Mouse (Mus musculus): ENCODE measurements at regions not wholly inside any gene's neighbourhood (a gene's known extent, or its start where the extent isn't known, plus 50 kb on each side); places are given as distances from the start of the nearest gene placed in this dataset.

GRCm38 (mm10) chr16:21274012-21274528 lies 69.5 kb downstream of the Ephb3 start:
- no peaks in the 10 kb centered on the region for H3K36me3 ChIP-seq (replicated peaks in 1 of 2; ENCODE audit: control insufficient read depth in 1 of 2, insufficient read depth in 1 of 2, low read length in 1 of 2)
- peak; percentile 32; the same call in 1 of the 2 replicates for TF ChIP-seq IRF4 (IDR thresholded peaks at IDR 0.05; ENCODE audit: low read depth, low read length)
- no peak for TF ChIP-seq MAFK (IDR thresholded peaks at IDR 0.05; ENCODE audit: insufficient replicate concordance, low read length)
- H3K4me2 ChIP-seq (ENCODE audit: insufficient read depth, low read depth, poor library complexity, severe bottlenecking) = no peak overlapping the region
- in situ Hi-C loops (cut with MboI; ENCODE audit: low pct_ligation_motif_present, low pct_unique_long_range_greater_than_20kb, low sequenced_read_pairs) = no loop called here
- dilution Hi-C loops (cut with MboI; ENCODE audit: extremely low pct_ligation_motif_present, extremely low pct_unique_long_range_greater_than_20kb, low sequenced_read_pairs) = no loop called here
- no peak overlapping the region for H3K27ac ChIP-seq (ENCODE audit: insufficient read depth, low read depth)
- H3K4me1 ChIP-seq (ENCODE audit: control insufficient read depth in 1 of 2, insufficient read depth in 2 of 2) = peaks cover 31 to 46% of the 10 kb centered on the region in 2 experiments
- H3K79me2 ChIP-seq (replicated peaks; ENCODE audit: control insufficient read depth, extremely low read depth, insufficient read depth, poor library complexity, severe bottlenecking) = no peaks in the 10 kb centered on the region
- H3K9ac ChIP-seq (ENCODE audit: insufficient read depth, low read depth) = no peak overlapping the region
- peaks cover 8% of the 10 kb centered on the region for H3K9me3 ChIP-seq (replicated peaks; ENCODE audit: low read length)
- no peak for DNase-seq (ENCODE audit: extremely low read depth)
- H3K27me3 ChIP-seq (replicated peaks) = no peaks in the 10 kb centered on the region
- no peak overlapping the region for H3K4me3 ChIP-seq (replicated peaks in 1 of 3; ENCODE audit: low read depth in 2 of 3, low read length in 2 of 3, poor library complexity in 1 of 3)

DNA sequence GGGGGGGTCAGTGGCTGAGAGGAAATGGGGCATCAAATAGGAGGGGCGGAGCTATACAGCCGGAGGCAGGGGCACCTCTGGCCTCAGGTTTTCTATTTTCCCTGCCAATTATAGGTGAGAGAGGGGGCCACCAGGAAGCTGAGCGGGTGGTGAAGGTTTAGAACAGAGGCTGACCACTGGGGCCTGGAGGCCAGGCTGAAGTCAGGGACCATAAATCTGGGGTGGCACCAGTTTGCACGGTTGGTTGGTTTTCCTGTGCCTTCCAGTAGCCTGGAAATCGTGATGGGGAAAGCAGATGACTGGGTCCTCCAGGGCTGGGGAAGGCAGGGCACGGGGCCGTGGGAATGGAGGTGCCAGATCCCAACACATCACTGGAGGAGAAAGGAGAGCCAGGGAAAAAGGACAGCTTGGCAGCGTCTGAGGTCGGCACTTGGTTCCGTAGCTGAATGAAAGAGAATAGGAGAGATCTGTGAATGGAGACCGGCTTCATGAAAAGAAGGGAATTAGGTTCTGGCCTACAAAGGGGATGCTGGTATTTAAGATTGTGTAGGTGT lies 73.3 kb downstream of the Ephb3 start:
- peaks cover 8% of the 10 kb centered on the region for H3K9me3 ChIP-seq (replicated peaks; ENCODE audit: low read length)
- dilution Hi-C loops (cut with MboI; ENCODE audit: extremely low pct_ligation_motif_present, extremely low pct_unique_long_range_greater_than_20kb, low sequenced_read_pairs) = no loop called here

GRCm38 (mm10) chr16:21278387-21278786 lies 73.8 kb downstream of the Ephb3 start:
- DNase-seq (ENCODE audit: extremely low read depth) = no peak
- in situ Hi-C loops (cut with MboI; ENCODE audit: low pct_ligation_motif_present, low pct_unique_long_range_greater_than_20kb, low sequenced_read_pairs) = no loop called here

More for the DNA sequence above, 73.3 kb downstream of the Ephb3 start:
- H3K4me3 ChIP-seq (replicated peaks in 1 of 3; ENCODE audit: low read depth in 2 of 3, low read length in 2 of 3, poor library complexity in 1 of 3) = no peak overlapping the region
- H3K36me3 ChIP-seq (replicated peaks in 1 of 2; ENCODE audit: control insufficient read depth in 1 of 2, insufficient read depth in 1 of 2, low read length in 1 of 2) = no peaks in the 10 kb centered on the region
- DNase-seq (ENCODE audit: extremely low read depth) = no peak
- H3K4me2 ChIP-seq (ENCODE audit: insufficient read depth, low read depth, poor library complexity, severe bottlenecking) = no peak overlapping the region
- TF ChIP-seq MYC (IDR thresholded peaks at IDR 0.05; ENCODE audit: low read depth, low read length) (no peak), POLR2A (IDR thresholded peaks at IDR 0.05; ENCODE audit: low read depth, low read length) (no peak), ZMIZ1 (IDR thresholded peaks at IDR 0.05; ENCODE audit: low read depth, low read length) (no peak), ZNF384 (IDR thresholded peaks at IDR 0.05; ENCODE audit: low read depth, low read length) (no peak), NRF1 (IDR thresholded peaks at IDR 0.05; ENCODE audit: low read depth, low read length) (no peak), CHD2 (IDR thresholded peaks at IDR 0.05; ENCODE audit: low read length) (no peak), MEF2A (IDR thresholded peaks at IDR 0.05; ENCODE audit: borderline replicate concordance, low read depth, low read length) (no peak), RCOR1 (conservative IDR thresholded peaks at IDR 0.05; ENCODE audit: low read depth, low read length) (no peak), SMC3 (IDR thresholded peaks at IDR 0.05; ENCODE audit: low read depth, low read length) (no peak), KAT2A (IDR thresholded peaks at IDR 0.05; ENCODE audit: insufficient replicate concordance, low read length) (no peak), TCF12 (IDR thresholded peaks at IDR 0.05; ENCODE audit: low read depth, low read length) (no peak), MAZ (IDR thresholded peaks at IDR 0.05; ENCODE audit: low read depth, low read length) (no peak), PAX5 (IDR thresholded peaks at IDR 0.05; ENCODE audit: low read length) (no peak), JUN (IDR thresholded peaks at IDR 0.05; ENCODE audit: insufficient read depth, low read depth, low read length) (no peak), JUND (conservative IDR thresholded peaks at IDR 0.05; ENCODE audit: low read depth, low read length) (no peak)
- H3K79me2 ChIP-seq (replicated peaks; ENCODE audit: control insufficient read depth, extremely low read depth, insufficient read depth, poor library complexity, severe bottlenecking) = no peaks in the 10 kb centered on the region
- H3K4me1 ChIP-seq (ENCODE audit: control insufficient read depth in 1 of 2, insufficient read depth in 2 of 2) = peaks cover 33 to 62% of the 10 kb centered on the region in 2 experiments
- in situ Hi-C loops (cut with MboI; ENCODE audit: low pct_ligation_motif_present, low pct_unique_long_range_greater_than_20kb, low sequenced_read_pairs) = no loop called here
- H3K9ac ChIP-seq (ENCODE audit: insufficient read depth, low read depth) = no peak overlapping the region
- no peaks in the 10 kb centered on the region for H3K27me3 ChIP-seq (replicated peaks)
- no peak overlapping the region for H3K27ac ChIP-seq (ENCODE audit: insufficient read depth, low read depth)

More at GRCm38 (mm10) chr16:21278387-21278786, 73.8 kb downstream of the Ephb3 start:
- dilution Hi-C loops (cut with MboI; ENCODE audit: extremely low pct_ligation_motif_present, extremely low pct_unique_long_range_greater_than_20kb, low sequenced_read_pairs) = no loop called here
- Histone ChIP-seq H3K36me3 (replicated peaks in 1 of 2; ENCODE audit: control insufficient read depth in 1 of 2, insufficient read depth in 1 of 2, low read length in 1 of 2) (no peaks in the 10 kb centered on the region), H3K9me3 (replicated peaks; ENCODE audit: low read length) (peaks cover 8% of the 10 kb centered on the region), H3K27ac (ENCODE audit: insufficient read depth, low read depth) (no peak overlapping the region), H3K79me2 (replicated peaks; ENCODE audit: control insufficient read depth, extremely low read depth, insufficient read depth, poor library complexity, severe bottlenecking) (no peaks in the 10 kb centered on the region), H3K4me2 (ENCODE audit: insufficient read depth, low read depth, poor library complexity, severe bottlenecking) (no peak overlapping the region), H3K4me1 (ENCODE audit: control insufficient read depth in 1 of 2, insufficient read depth in 2 of 2) (peaks cover 28 to 62% of the 10 kb centered on the region in 2 experiments), H3K9ac (ENCODE audit: insufficient read depth, low read depth) (no peak overlapping the region), H3K27me3 (replicated peaks) (no peaks in the 10 kb centered on the region), H3K4me3 (replicated peaks in 1 of 3; ENCODE audit: low read depth in 2 of 3, low read length in 2 of 3, poor library complexity in 1 of 3) (no peak overlapping the region)
- peak in 1 of 2 experiments; percentile 28; a peak in 2 of 4 replicates for TF ChIP-seq CTCF (conservative IDR thresholded peaks at IDR 0.05 in 1 of 2, IDR thresholded peaks at IDR 0.05 in 1 of 2; ENCODE audit: low read depth in 2 of 2, low read length in 2 of 2)
- no peak for TF ChIP-seq USF1 (IDR thresholded peaks at IDR 0.05; ENCODE audit: low read depth, low read length)

All from CH12.LX (cell line).